ENCODE assay signal across 18 mouse cellular contexts in genomic region chr16:90300896-90301295, GRCm38 (mm10). TPM values are rescaled to one million over a fixed set of nuclear protein-coding genes. Genes with fewer than 3 reads are reported as not detected.
DNase-seq lines count a peak whose midpoint lies in the region; ATAC-seq and TF ChIP-seq lines count a peak whose summit lies in the region.
"Had no signal": no experiment of that assay in that cellular context is flagged by ENCODE, and none has a peak within 500 bp of the region (broad histone marks: within the 10 kb centered on the region; RNA-seq: fewer than 3 reads in every experiment).

No protein-coding gene starts in this region.

- no peak for TF ChIP-seq EP300 in lung, postnatal 0 days (IDR thresholded peaks at IDR 0.05)

- no peak for ATAC-seq in lung, postnatal 0 days
- ATAC-seq in granulocyte monocyte progenitor cell, adult 5-6 weeks (replicated peaks; ENCODE audit: poor library complexity, severe bottlenecking), result peak; percentile 95
- ATAC-seq in neutrophil, adult 5-6 weeks (ENCODE audit: extremely low read depth, insufficient number of reproducible peaks, low FRiP score, poor library complexity, severe bottlenecking), result peak; percentile 76; the same call in 1 of the 2 replicates
- ATAC-seq: forebrain, embryonic 15.5 days had no signal

- TF ChIP-seq CTCF in lung, postnatal 0 days (IDR thresholded peaks at IDR 0.05), result no peak
- TF ChIP-seq CTCF in lung, adult 2 months (IDR thresholded peaks at IDR 0.05; ENCODE audit: insufficient read depth, low read length), result no peak
- TF ChIP-seq CTCF in left cerebral cortex, adult 2 months (IDR thresholded peaks at IDR 0.05), result no peak

- H3K4me1 ChIP-seq in lung, postnatal 0 days (ENCODE audit: insufficient read depth, low read depth, low read length), result no peaks in the 10 kb centered on the region
- H3K4me1 ChIP-seq in lung, adult 2 months (ENCODE audit: control insufficient read depth, insufficient read depth, low read length), result no peaks in the 10 kb centered on the region; the same call in 1 of the 2 replicates

- no peak overlapping the region for H3K27ac ChIP-seq in lung, postnatal 0 days (ENCODE audit: low read length)
- H3K27ac ChIP-seq in left cerebral cortex, adult 2 months, result no peak overlapping the region
- H3K27ac ChIP-seq: forebrain, embryonic 15.5 days; limb, embryonic 10.5 days; neural tube, embryonic 12.5 days had no signal

- TF ChIP-seq POLR2A in lung, adult 2 months (IDR thresholded peaks at IDR 0.05; ENCODE audit: borderline replicate concordance, extremely low read depth, low read depth, low read length), result no peak

- peak; percentile 49 for DNase-seq in lung, postnatal 0 days (ENCODE audit: low spot score)
- no peak for DNase-seq in lung, adult 2 months
- peak; percentile 49 to 64 for DNase-seq in B cell, adult 2 months
- no peak for DNase-seq in left cerebral cortex, adult 2 months (ENCODE audit: extremely low spot score in 1 of 2, low spot score in 2 of 2)
- DNase-seq in ovary, postnatal 14 days (ENCODE audit: low spot score), result no peak
- DNase-seq: cerebellum, postnatal 10 days; embryo, embryonic 11 days; gastrocnemius, postnatal 25 days; kidney, adult 2 months; kidney, postnatal 14 days; lung, adult 18-20 months; spleen, adult 18-20 months; thymus, postnatal 14 days had no signal

- H3K9me3 ChIP-seq in lung, postnatal 0 days (ENCODE audit: low read length), result no peaks in the 10 kb centered on the region
- H3K9me3 ChIP-seq: forebrain, embryonic 15.5 days; limb, embryonic 10.5 days; neural tube, embryonic 12.5 days had no signal

- no peak overlapping the region for H3K4me3 ChIP-seq in lung, postnatal 0 days (ENCODE audit: low read depth, low read length)
- H3K4me3 ChIP-seq in lung, adult 2 months (replicated peaks; ENCODE audit: extremely low read depth, low read depth, low read length), result no peak overlapping the region
- H3K4me3 ChIP-seq in left cerebral cortex, adult 2 months, result no peak overlapping the region
- H3K4me3 ChIP-seq: forebrain, embryonic 15.5 days; limb, embryonic 10.5 days; neural tube, embryonic 12.5 days had no signal

- no peak overlapping the region for H3K9ac ChIP-seq in lung, postnatal 0 days (replicated peaks; ENCODE audit: low read depth)
- H3K9ac ChIP-seq: forebrain, embryonic 15.5 days; neural tube, embryonic 12.5 days had no signal

- no peaks in the 10 kb centered on the region for H3K27me3 ChIP-seq in lung, postnatal 0 days (replicated peaks; ENCODE audit: insufficient read depth, low read length)
- H3K27me3 ChIP-seq: forebrain, embryonic 15.5 days; neural tube, embryonic 12.5 days had no signal

- 65% methylated on average over 11 of the region's 11 CpGs for WGBS in lung, postnatal 0 days
- 66% methylated on average over 11 of the region's 11 CpGs for WGBS in lung, adult 2 months

- H3K36me3 ChIP-seq in lung, postnatal 0 days (ENCODE audit: insufficient read depth, low read length), result no peaks in the 10 kb centered on the region
- H3K36me3 ChIP-seq: forebrain, embryonic 15.5 days; limb, embryonic 10.5 days; neural tube, embryonic 12.5 days had no signal

- no peak overlapping the region for H3K4me2 ChIP-seq in lung, postnatal 0 days (replicated peaks; ENCODE audit: low read depth, low read length)
- H3K4me2 ChIP-seq: forebrain, embryonic 15.5 days; neural tube, embryonic 12.5 days had no signal

- intact Hi-C loops in left cerebral cortex, adult 2 months (cut with DNase I), result loop anchor here (10.0 kb wide), 1 partner anchor 1034 kb away; no protein-coding TSS in a partner anchor

RNA-seq across cellular contexts. Expression of gene Scaf4, which starts 16.6 kb away (rescaled TPM):
- polyA plus RNA-seq in lung, postnatal 0 days (2015; fragmentation: Nextera tagmentation; extraction: Ambion mirVana), result 12.1 and 12.9 TPM in 2 replicates
- polyA plus RNA-seq in lung, adult 2 months (2012; rRNA removed), result 51.8 and 51.9 TPM in 2 replicates
- total RNA-seq in granulocyte monocyte progenitor cell, adult 5-6 weeks (2014; fragmentation: Nextera tagmentation), result 44.8 and 87.8 TPM in 2 replicates
- 27.0 and 31.3 TPM in 2 replicates for total RNA-seq in granulocyte monocyte progenitor cell, adult 5-6 weeks (2017)
- 46.8 and 50.0 TPM in 2 replicates for total RNA-seq in neutrophil, adult 5-6 weeks (2017)
- 10 to 100 TPM; 48.2 to 51.3 TPM for total RNA-seq in left cerebral cortex, adult 2 months (2021)

Comparison
In these comparisons a context has a peak if more than half of its experiments do, and no peak if none do; other contexts are left out.
1. DNase-seq: peak in lung, postnatal 0 days (single experiment) and B cell, adult 2 months (2 of 2); none in lung, adult 2 months (single experiment), left cerebral cortex, adult 2 months (0 of 2) and ovary, postnatal 14 days (single experiment).